Mouse (Mus musculus): Measurements from ENCODE around the gene Fmnl2. TPM values are rescaled to one million over a fixed set of nuclear protein-coding genes. Genes with fewer than 3 reads are reported as not detected.
A peak's percentile ranks its signal among the peaks of the same experiment; 100 is the strongest.

Gene Fmnl2
- polyA plus RNA-seq, 1 experiment from 2014 or later: 7.9 TPM

DNA sequence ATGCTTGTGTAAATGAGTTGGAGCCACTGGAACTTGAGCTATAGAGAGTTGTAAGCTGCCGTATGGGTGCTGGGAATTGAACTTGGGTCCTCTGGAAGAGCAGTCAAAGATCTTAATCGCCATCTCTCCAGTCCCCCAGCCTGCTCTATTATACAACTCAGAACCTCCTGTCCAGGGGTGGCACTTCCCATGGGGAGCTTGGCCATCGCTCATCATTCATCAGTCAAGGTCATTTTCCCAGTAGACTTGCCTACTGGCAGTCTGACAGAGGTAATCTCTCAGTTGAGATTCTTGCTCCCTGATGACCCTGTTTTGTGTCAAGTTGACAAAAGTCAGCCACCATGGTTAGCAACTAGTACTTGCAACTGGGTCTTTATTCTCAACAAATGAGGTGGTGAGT is 165.3 kb downstream of the Fmnl2 start:
- Histone ChIP-seq H3K4me3 (no peak overlapping the region), H3K27ac (no peak overlapping the region), H3K27me3 (ENCODE audit: low read depth, poor library complexity, severe bottlenecking) (no peaks in the 10 kb centered on the region), H3K9me3 (replicated peaks) (no peaks in the 10 kb centered on the region), H3K36me3 (peaks cover 10% of the 10 kb centered on the region), H3K4me1 (no peaks in the 10 kb centered on the region)
- 93% methylated on average over 3 of the region's 3 CpGs for WGBS
- DNase-seq (ENCODE audit: low spot score): no peak

DNA sequence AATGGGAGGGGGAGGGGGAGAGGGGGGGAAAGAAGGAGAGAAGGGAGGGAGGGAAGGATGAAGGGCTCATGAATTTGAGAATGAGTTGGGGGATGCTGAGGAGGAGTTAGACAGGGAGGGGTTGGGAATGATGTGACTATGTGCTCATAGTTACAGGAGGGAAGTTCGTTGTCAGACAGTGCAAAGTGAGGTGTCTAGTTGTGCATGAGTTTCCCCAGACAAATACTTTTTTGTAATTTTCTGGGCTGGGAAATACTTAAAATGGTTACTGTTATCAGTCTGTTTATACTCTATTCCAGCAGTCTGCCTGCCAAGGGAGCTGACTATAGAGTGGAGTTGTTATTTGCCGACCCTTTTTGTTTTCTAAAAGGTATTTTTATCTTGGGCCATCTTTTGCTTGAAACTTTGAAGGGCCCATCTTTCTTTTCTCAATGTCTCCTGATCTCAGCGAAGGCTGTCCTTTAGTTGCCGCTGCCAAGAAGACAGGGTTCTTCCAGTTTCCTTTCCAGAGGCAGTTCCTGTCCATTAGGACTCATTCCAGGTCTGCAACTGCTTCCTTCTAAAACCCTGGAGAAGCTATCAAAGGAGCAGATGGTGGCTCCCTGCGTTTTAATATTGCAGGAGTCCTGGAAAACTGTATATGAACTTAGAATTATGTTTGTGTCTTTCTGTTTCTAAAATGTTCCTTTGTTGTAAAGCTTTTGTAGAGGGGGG is 168.6 kb downstream of the Fmnl2 start:
- H3K4me1 ChIP-seq: peaks cover 15% of the 10 kb centered on the region
- 89% methylated on average over 5 of the region's 5 CpGs for whole genome bisulfite sequencing
- DNase-seq (ENCODE audit: low spot score): no peak
- H3K4me3 ChIP-seq: no peak overlapping the region
- H3K27me3 ChIP-seq (ENCODE audit: low read depth, poor library complexity, severe bottlenecking): no peaks in the 10 kb centered on the region
- peaks cover 8% of the 10 kb centered on the region for H3K36me3 ChIP-seq
- no peak overlapping the region for H3K27ac ChIP-seq
- no peaks in the 10 kb centered on the region for H3K9me3 ChIP-seq (replicated peaks)

DNA sequence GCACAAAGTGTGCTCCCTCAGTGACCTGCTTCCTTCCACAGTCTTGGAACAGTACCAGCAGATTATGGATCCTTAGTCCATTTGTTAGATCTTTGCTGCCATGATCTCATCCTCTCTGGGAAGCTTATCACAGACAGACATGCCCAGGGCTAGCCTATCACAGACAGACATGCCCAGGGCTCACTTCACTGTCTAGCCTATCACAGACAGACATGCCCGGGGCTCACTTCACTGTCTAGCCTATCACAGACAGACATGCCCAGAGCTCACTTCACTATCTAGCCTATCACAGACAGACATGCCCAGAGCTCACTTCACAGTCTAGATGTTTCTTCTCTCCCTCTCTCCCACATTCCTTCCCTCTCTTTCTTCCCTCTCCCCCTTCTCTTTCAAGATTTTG is 171.2 kb downstream of the Fmnl2 start:
- Histone ChIP-seq H3K27me3 (ENCODE audit: low read depth, poor library complexity, severe bottlenecking) (no peaks in the 10 kb centered on the region), H3K27ac (no peak overlapping the region), H3K4me3 (no peak overlapping the region), H3K4me1 (peaks cover 19% of the 10 kb centered on the region), H3K36me3 (peaks cover 8% of the 10 kb centered on the region), H3K9me3 (replicated peaks) (no peaks in the 10 kb centered on the region)
- DNase-seq (ENCODE audit: low spot score): no peak
- 87% methylated on average over 1 of the region's 1 CpGs for WGBS

DNA sequence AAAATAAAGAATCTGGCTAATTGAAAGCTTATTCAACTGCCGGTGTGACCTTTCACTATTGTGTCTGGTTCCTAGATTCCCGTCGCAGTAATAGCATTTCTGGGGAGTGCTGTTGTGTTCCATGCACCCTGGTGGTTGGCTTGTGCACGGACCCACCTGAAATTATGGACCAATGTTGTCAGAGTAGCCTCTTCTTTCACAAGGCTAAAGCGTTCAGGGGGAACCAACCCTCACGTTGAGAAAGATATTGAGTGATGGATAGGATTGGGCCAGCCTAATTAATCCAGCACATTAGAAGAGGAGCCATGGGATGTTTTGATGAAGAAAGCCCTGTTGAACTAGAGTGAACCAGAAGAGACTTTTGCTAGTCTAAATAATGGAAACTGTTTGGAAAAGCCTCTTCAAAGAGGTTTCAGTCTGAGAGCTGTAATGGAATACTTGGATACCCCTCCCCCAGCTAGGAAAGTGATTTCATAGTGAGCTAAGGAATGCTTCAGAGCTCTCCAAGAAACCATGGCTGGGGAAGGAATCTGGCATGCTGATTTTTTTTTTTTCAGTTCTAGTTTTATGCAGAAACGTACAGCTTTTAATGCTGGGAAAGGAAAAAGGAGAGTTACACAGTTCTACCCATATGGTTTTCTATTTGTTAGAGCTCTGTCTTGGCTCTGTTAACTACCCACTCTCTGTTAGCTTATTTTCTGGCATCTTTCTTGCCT is 172.2 kb downstream of the Fmnl2 start:
- no peak for DNase-seq (ENCODE audit: low spot score)
- Histone ChIP-seq H3K36me3 (peaks cover 8% of the 10 kb centered on the region), H3K4me1 (peaks cover 19% of the 10 kb centered on the region), H3K27ac (peak overlapping the region; percentile 73; the same call in 1 of the 2 replicates), H3K4me3 (no peak overlapping the region), H3K27me3 (ENCODE audit: low read depth, poor library complexity, severe bottlenecking) (no peaks in the 10 kb centered on the region), H3K9me3 (replicated peaks) (no peaks in the 10 kb centered on the region)
- 73% methylated on average over 7 of the region's 7 CpGs for WGBS

DNA sequence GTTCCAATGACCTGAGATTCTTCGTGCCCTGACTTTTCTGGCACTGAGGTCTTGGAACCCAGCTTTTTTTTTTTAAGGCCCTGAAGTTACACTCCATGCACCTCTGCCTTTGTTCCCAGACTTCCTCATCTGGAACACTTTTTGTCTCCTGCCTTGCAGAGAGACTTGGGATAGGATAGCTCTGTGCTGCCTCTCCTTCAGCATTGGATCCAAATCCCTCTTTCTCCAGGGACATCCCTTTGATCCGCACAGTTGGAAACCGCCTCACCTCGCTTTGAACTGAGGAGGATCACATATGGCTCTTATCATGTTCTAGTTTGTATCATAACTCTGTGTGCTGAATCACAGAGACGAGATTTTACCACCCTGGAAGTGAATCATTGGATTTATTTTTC is 172.8 kb downstream of the Fmnl2 start:
- WGBS: 73% methylated on average over 5 of the region's 5 CpGs
- Histone ChIP-seq H3K4me1 (peaks cover 19% of the 10 kb centered on the region), H3K4me3 (no peak overlapping the region), H3K27me3 (ENCODE audit: low read depth, poor library complexity, severe bottlenecking) (no peaks in the 10 kb centered on the region), H3K27ac (peak overlapping the region; percentile 73; the same call in 1 of the 2 replicates), H3K36me3 (peaks cover 8% of the 10 kb centered on the region), H3K9me3 (replicated peaks) (no peaks in the 10 kb centered on the region)
- no peak for DNase-seq (ENCODE audit: low spot score)

DNA sequence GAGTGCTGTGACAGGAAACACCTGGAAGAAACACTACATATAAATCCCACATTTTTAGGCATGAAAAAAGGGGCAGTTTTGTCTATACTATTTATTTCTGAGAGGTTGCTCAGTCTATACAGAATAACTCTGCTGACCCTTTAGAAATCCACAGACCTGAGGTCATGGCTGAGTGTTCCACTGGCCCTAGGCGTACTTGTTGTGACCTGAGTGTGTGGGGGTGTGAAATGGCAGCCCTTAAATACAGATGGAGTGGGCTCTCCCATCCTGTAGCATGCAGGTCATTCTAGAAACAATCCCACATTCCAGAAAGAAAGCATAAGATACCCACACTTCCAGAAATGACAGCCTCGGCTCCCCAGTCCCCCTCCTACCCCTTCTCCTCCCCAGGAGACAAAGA is 180.6 kb downstream of the Fmnl2 start:
- peaks cover 30% of the 10 kb centered on the region for H3K4me1 ChIP-seq
- H3K4me3 ChIP-seq: no peak overlapping the region
- no peaks in the 10 kb centered on the region for H3K9me3 ChIP-seq (replicated peaks)
- H3K27me3 ChIP-seq (ENCODE audit: low read depth, poor library complexity, severe bottlenecking): no peaks in the 10 kb centered on the region
- H3K27ac ChIP-seq: peak overlapping the region; percentile 68; the same call in 1 of the 2 replicates
- peaks cover 13% of the 10 kb centered on the region for H3K36me3 ChIP-seq
- DNase-seq (ENCODE audit: low spot score): no peak
- 82% methylated on average over 2 of the region's 2 CpGs for WGBS

DNA sequence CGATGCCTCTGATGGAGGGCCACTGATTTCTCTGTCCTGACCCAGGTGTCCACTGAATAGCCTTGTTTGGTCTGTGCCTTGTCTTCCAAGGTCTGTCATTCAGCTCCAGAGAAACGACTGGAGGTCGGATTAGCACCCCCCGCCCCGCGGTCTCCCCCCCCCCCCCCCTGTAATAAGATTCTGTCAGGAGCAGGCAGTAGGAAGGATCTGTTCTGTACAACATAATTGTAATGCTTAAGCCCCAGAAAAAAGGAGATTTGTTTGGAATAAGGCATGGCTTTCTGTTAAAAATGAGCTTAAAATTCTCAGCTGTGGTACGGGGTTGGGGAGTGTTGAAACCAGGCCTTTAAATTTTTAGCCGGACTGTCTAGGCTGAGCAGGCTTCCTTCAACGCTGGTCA is 181.1 kb downstream of the Fmnl2 start:
- Histone ChIP-seq H3K4me3 (no peak overlapping the region), H3K27me3 (ENCODE audit: low read depth, poor library complexity, severe bottlenecking) (no peaks in the 10 kb centered on the region), H3K36me3 (peaks cover 16% of the 10 kb centered on the region), H3K27ac (peak overlapping the region; percentile 68; the same call in 1 of the 2 replicates), H3K4me1 (peaks cover 30% of the 10 kb centered on the region), H3K9me3 (replicated peaks) (no peaks in the 10 kb centered on the region)
- 70% methylated on average over 9 of the region's 9 CpGs for WGBS
- DNase-seq (ENCODE audit: low spot score): no peak

DNA sequence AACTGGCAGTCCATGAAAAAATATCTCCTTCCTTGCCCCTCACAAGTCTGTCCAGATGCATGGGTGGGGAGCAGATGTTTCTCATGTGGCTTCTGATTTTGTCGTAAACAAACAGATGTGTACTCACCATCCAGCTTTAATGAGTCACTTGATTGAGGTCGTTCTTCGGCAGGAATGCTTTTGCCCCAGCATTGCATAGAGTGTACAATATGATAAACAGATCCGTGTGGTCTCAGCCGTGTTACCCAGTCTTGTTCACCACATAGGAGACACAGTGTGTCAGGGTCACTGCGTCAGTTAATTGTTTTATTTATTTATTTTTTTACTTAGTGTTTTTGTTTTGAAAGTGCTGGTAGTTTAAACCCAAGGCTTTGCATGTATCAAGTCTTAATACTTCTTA is 189.4 kb downstream of the Fmnl2 start:
- Histone ChIP-seq H3K27me3 (ENCODE audit: low read depth, poor library complexity, severe bottlenecking) (no peaks in the 10 kb centered on the region), H3K27ac (no peak overlapping the region), H3K4me1 (peaks cover 17% of the 10 kb centered on the region), H3K4me3 (no peak overlapping the region), H3K36me3 (peaks cover 26% of the 10 kb centered on the region), H3K9me3 (replicated peaks) (no peaks in the 10 kb centered on the region)
- DNase-seq (ENCODE audit: low spot score): peak; percentile 31
- WGBS: 61% methylated on average over 6 of the region's 6 CpGs

DNA sequence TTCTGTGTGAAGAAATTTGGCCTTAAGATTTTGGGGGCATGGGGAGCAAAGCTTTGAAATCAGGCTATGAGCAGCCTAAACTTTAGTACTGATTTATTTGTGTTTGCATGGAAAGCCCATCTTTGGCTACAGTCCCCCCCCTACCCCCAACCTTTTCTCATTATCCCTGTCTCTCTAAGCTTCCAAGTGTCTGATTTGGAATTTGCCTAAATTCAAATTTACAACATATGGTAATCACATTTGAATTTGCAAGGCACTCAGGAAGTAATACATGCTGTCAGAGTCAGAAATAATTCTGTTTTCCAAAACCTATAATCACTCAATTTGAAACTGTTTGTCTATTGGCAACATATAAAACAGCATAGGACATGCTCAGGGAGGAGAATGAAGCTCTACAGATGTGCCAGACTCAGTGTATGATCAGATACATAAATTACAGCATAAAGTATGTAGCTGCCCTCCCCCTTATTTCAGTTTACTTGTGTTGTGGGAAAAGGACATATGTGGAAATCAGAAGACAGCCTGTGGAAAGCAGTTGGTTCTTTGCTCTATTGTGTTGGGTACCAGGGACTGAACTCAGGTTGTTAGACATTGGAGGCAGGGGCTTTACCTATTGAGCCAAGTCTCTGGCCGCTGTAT is 190.2 kb downstream of the Fmnl2 start:
- Histone ChIP-seq H3K36me3 (peaks cover 19% of the 10 kb centered on the region), H3K9me3 (replicated peaks) (no peaks in the 10 kb centered on the region), H3K4me3 (no peak overlapping the region), H3K27ac (no peak overlapping the region), H3K4me1 (peaks cover 19% of the 10 kb centered on the region), H3K27me3 (ENCODE audit: low read depth, poor library complexity, severe bottlenecking) (no peaks in the 10 kb centered on the region)
- WGBS: 91% methylated on average over 1 of the region's 1 CpGs
- DNase-seq (ENCODE audit: low spot score): no peak

DNA sequence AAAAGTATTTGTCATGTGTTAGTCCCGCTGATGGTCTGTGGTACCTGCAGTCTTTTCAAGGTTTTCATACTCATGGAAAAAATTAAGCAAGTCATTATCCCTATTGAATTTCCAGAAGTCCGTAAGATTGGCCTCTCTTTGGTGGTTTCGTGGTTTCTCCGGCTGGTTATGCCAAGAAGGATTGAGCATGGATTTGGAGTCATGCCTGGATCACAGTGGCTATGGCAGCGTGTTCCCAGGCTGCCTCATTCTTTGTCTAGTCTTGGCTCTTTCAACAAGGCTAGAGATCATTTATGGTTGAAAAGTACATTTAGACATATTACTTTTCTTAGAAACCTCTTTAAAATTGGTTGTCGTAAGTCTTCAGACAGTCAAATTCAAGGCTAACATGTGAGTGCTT is 192.7 kb downstream of the Fmnl2 start:
- H3K9me3 ChIP-seq (replicated peaks): no peaks in the 10 kb centered on the region
- no peak overlapping the region for H3K27ac ChIP-seq
- peaks cover 37% of the 10 kb centered on the region for H3K4me1 ChIP-seq
- no peaks in the 10 kb centered on the region for H3K27me3 ChIP-seq (ENCODE audit: low read depth, poor library complexity, severe bottlenecking)
- peaks cover 15% of the 10 kb centered on the region for H3K36me3 ChIP-seq
- WGBS: 95% methylated on average over 6 of the region's 6 CpGs
- H3K4me3 ChIP-seq: no peak overlapping the region
- DNase-seq (ENCODE audit: low spot score): no peak

DNA sequence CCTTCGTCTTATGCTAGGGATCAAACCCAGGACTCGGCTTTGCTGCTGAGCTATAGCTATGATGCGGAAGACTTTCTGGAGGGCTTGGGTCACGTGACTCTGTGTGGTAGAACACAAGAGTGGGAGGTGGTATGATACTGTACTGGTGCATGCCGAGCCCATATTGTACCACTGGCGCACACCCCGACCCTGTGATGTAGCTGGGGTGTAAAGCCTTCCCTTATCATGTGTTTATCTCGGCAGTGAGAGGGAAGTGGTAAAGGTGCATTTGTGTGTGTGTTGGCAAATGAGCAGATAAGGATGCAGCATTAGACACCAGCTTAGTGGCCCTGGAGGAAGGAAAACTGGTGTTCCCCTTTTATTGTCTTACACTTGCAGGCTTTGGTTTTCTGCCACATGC is 193.8 kb downstream of the Fmnl2 start:
- peaks cover 37% of the 10 kb centered on the region for H3K4me1 ChIP-seq
- no peak overlapping the region for H3K27ac ChIP-seq
- H3K9me3 ChIP-seq (replicated peaks): no peaks in the 10 kb centered on the region
- H3K27me3 ChIP-seq (ENCODE audit: low read depth, poor library complexity, severe bottlenecking): no peaks in the 10 kb centered on the region
- WGBS: 91% methylated on average over 8 of the region's 8 CpGs
- H3K36me3 ChIP-seq: peaks cover 15% of the 10 kb centered on the region
- DNase-seq (ENCODE audit: low spot score): no peak
- H3K4me3 ChIP-seq: no peak overlapping the region

DNA sequence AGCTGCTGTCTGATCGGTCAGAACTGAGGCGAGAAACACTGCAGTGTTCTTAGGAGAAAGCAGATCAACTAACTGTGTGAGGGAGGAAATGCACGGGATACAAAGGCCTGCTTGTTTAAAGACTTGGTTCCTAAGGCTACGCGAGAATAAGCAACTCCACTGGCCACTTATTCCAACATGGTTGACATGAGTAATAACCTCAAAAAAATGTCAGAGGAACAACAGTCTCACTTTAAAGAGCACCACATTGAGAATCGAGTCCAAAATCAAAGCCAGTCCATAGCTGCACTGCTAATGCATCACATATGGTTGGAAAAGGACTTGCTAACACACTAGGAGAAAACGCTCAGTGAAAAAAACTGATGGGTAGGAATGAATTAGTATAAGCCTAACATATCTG is 196.1 kb downstream of the Fmnl2 start:
- peaks cover 18% of the 10 kb centered on the region for H3K36me3 ChIP-seq
- no peak overlapping the region for H3K4me3 ChIP-seq
- peaks cover 27% of the 10 kb centered on the region for H3K4me1 ChIP-seq
- peak; percentile 33 for DNase-seq (ENCODE audit: low spot score)
- 46% methylated on average over 7 of the region's 7 CpGs for WGBS
- H3K9me3 ChIP-seq (replicated peaks): no peaks in the 10 kb centered on the region
- H3K27ac ChIP-seq: peak overlapping the region; percentile 84
- H3K27me3 ChIP-seq (ENCODE audit: low read depth, poor library complexity, severe bottlenecking): no peaks in the 10 kb centered on the region

DNA sequence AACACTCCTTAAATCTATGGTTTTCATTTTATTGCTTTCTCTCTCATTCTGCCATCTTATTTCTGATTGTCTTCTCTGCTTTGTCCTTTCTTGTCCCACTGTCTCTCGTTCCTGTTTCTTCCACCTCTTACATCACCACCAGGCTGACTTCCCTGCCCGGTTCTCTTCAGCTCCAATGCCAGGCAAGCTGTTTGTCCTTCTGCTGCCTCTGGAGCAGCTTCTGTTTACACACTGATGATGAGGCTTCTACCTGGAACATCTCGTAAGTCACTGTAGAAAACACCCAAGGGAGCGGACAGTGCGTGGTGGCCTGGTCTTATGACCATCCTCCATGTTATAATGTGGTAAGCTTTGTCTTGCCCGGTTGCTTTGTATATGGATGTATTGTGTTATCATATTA is 198.9 kb downstream of the Fmnl2 start:
- H3K27me3 ChIP-seq (ENCODE audit: low read depth, poor library complexity, severe bottlenecking): no peaks in the 10 kb centered on the region
- H3K9me3 ChIP-seq (replicated peaks): no peaks in the 10 kb centered on the region
- WGBS: 94% methylated on average over 6 of the region's 6 CpGs
- H3K27ac ChIP-seq: no peak overlapping the region
- H3K4me3 ChIP-seq: no peak overlapping the region
- H3K36me3 ChIP-seq: peaks cover 14% of the 10 kb centered on the region
- peaks cover 23% of the 10 kb centered on the region for H3K4me1 ChIP-seq
- no peak for DNase-seq (ENCODE audit: low spot score)

All from limb, embryonic 10.5 days (tissue).